Mouse (Mus musculus) midbrain, postnatal 0 days (tissue): ENCODE data around the gene Pgap3. TPM values are rescaled to one million over a fixed set of nuclear protein-coding genes. Genes with fewer than 3 reads are reported as not detected.

ENCODE experiments used
- ATAC-seq: fragments of 200-750 bp; cut with Nextera tagmentation; 2 replicates; pipeline ENCODE4 v1.8.0; 2017; ENCODE audit warnings: moderate number of reproducible peaks, mild to moderate bottlenecking, moderate TSS enrichment, moderate library complexity; ENCODE audit not compliant: low FRiP score
- DNase-seq: peaks from one replicate; pipeline ENCODE4 v3.0.0-alpha.2; 2015; ENCODE audit warnings: low spot score
- H3K27ac ChIP-seq: fragments of 300-500 bp; sonication (generic); 2 replicates; pipeline ENCODE4 v1.5.1; 2014; ENCODE audit warnings: low read depth, mild to moderate bottlenecking, low read length, mixed read lengths
- H3K27me3 ChIP-seq: fragments of 300-500 bp; sonication (generic); 2 replicates; pipeline ENCODE4 v1.6.1; 2014; ENCODE audit warnings: low read length, control low read depth, mixed read lengths; ENCODE audit not compliant: insufficient read depth
- H3K36me3 ChIP-seq: fragments of 300-500 bp; sonication (generic); 2 replicates; pipeline ENCODE4 v1.6.1; 2014; ENCODE audit warnings: low read length, control low read depth, mixed read lengths; ENCODE audit not compliant: insufficient read depth
- H3K4me1 ChIP-seq: fragments of 300-500 bp; sonication (generic); 2 replicates; pipeline ENCODE4 v1.6.1; 2014; ENCODE audit warnings: mild to moderate bottlenecking, control low read depth, antibody characterized with exemption, low read length, mixed read lengths; ENCODE audit not compliant: insufficient read depth
- H3K4me2 ChIP-seq: fragments of 300-500 bp; sonication (generic); 2 replicates; pipeline ENCODE4 v1.6.1; 2014; ENCODE audit warnings: low read depth, mild to moderate bottlenecking, low read length, mixed read lengths; ENCODE audit not compliant: poor library complexity, severe bottlenecking
- H3K4me3 ChIP-seq: fragments of 300-500 bp; sonication (generic); 2 replicates; pipeline ENCODE4 v1.5.1; 2014; ENCODE audit warnings: low read depth, mild to moderate bottlenecking, low read length, moderate library complexity
- H3K9ac ChIP-seq: fragments of 300-500 bp; sonication (generic); replicated peaks from 2 replicates; pipeline ENCODE4 v1.6.1; 2014; ENCODE audit warnings: mild to moderate bottlenecking, low read length, moderate library complexity, mixed read lengths; ENCODE audit not compliant: poor library complexity, severe bottlenecking
- H3K9me3 ChIP-seq: fragments of 300-500 bp; sonication (generic); 2 replicates; pipeline ENCODE4 v1.6.1; 2016; ENCODE audit warnings: low read length, control low read depth
- CTCF ChIP-seq: IDR thresholded peaks from 2 replicates; pipeline ENCODE4 v1.5.1; 2016; ENCODE audit warnings: antibody characterized with exemption, mild to moderate bottlenecking
- WGBS: fragments of 180-500 bp; shearing (Covaris S2); extraction: QIAGEN DNeasy Blood & Tissue Kit; methylation state at CpG from one replicate; pipeline ENCODE4 v1.1.7; 2014; 5-methylcytosine and 5-hydroxymethylcytosine counted together
- polyA plus RNA-seq: library from polyadenylated mRNA; unstranded; fragments of >200 nt; fragmentation: Nextera tagmentation; extraction: Ambion mirVana; gene quantifications from 2 replicates; pipeline ENCODE4 v1.2.1, GENCODE M21; 2015
- total RNA-seq: library from RNA; depleted of rRNA; stranded (reverse); fragments of >200 nt; gene quantifications from 2 replicates; pipeline ENCODE4 v1.2.3, GENCODE M21; 2014

The Pgap3 gene
- total and polyA plus RNA-seq, 2 experiments from 2014 or later = 7.0 to 10.9 TPM

DNA sequence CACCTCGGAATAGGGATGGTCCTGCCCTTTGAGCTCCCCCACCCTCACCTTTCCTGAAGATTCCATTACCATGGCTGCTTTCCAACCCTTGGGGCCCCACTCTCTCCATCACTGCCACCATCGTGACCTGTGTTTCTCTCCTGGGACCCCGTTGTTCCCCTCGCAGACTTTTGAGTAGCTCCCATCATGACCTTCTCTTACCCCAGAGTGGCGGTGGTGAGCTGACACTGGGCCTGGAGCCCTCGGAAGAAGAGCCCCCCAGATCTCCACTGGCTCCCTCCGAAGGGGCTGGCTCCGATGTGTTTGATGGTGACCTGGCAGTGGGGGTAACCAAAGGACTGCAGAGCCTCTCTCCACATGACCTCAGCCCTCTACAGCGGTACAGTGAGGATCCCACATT, 35.4 kb upstream of the Pgap3 start:
- WGBS = 97% methylated on average over 9 of the region's 9 CpGs
- H3K27ac ChIP-seq = no peak overlapping the region
- H3K9me3 ChIP-seq = no peaks in the 10 kb centered on the region
- DNase-seq = no peak
- H3K4me2 ChIP-seq = no peak overlapping the region
- H3K4me1 ChIP-seq = 0 out of 2 replicates have a peak, but pooled peaks cover 4% of the 10 kb centered on the region
- no peaks in the 10 kb centered on the region for H3K27me3 ChIP-seq
- no peak overlapping the region for H3K9ac ChIP-seq
- no peak overlapping the region for H3K4me3 ChIP-seq
- ATAC-seq = no peak
- H3K36me3 ChIP-seq = peaks cover 8% of the 10 kb centered on the region
- TF ChIP-seq CTCF = no peak

GRCm38 (mm10) chr11:98431743-98432502, 31.6 kb upstream of the Pgap3 start:
- H3K27me3 ChIP-seq = no peaks in the 10 kb centered on the region
- H3K4me3 ChIP-seq = no peak overlapping the region
- no peak for TF ChIP-seq CTCF
- no peak for DNase-seq
- H3K4me2 ChIP-seq = no peak overlapping the region
- no peak overlapping the region for H3K9ac ChIP-seq
- peaks cover 8% of the 10 kb centered on the region for H3K36me3 ChIP-seq
- H3K27ac ChIP-seq = no peak overlapping the region
- no peaks in the 10 kb centered on the region for H3K9me3 ChIP-seq
- no peaks in the 10 kb centered on the region for H3K4me1 ChIP-seq
- no peak for ATAC-seq
- WGBS = 84% methylated on average over 9 of the region's 9 CpGs

- H3K36me3 ChIP-seq = no peaks in the 10 kb centered on the region
- H3K9ac ChIP-seq = no peak overlapping the region
- no peaks in the 10 kb centered on the region for H3K27me3 ChIP-seq
- WGBS = 80% methylated on average over 5 of the region's 5 CpGs
- no peak for TF ChIP-seq CTCF
- no peak for DNase-seq
- H3K9me3 ChIP-seq = no peaks in the 10 kb centered on the region
- H3K27ac ChIP-seq = no peak overlapping the region
- H3K4me2 ChIP-seq = no peak overlapping the region
- ATAC-seq = no peak
- no peaks in the 10 kb centered on the region for H3K4me1 ChIP-seq
- H3K4me3 ChIP-seq = no peak overlapping the region
Observed at GRCm38 (mm10) chr11:98428436-98428835, 28.1 kb upstream of the Pgap3 start.

DNA sequence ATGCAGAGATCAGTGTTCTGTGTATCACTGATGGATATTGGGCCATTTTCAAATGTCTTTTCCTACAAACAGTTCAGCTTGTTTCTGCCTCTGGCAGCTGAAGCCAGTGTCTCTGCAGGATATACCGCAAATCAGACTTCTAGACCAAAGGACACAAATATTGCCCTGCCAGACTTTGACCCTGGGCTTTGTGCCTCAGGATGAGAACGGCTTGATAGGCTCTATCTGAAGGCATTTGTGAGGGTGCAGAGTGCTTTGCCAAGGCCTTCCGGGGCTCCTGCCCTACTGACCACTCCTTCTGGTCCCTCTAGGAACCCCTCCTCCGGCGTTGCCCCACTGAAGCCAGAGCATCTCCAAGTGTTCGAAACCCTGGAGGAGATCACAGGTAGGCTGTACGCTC, 26.3 kb upstream of the Pgap3 start:
- H3K4me1 ChIP-seq = no peaks in the 10 kb centered on the region
- H3K4me2 ChIP-seq = no peak overlapping the region
- H3K4me3 ChIP-seq = no peak overlapping the region
- DNase-seq (no peak), ATAC-seq (no peak)
- no peak overlapping the region for H3K9ac ChIP-seq
- H3K36me3 ChIP-seq = no peaks in the 10 kb centered on the region
- 95% methylated on average over 7 of the region's 7 CpGs for WGBS
- no peak for TF ChIP-seq CTCF
- no peak overlapping the region for H3K27ac ChIP-seq
- no peaks in the 10 kb centered on the region for H3K27me3 ChIP-seq
- no peaks in the 10 kb centered on the region for H3K9me3 ChIP-seq

DNA sequence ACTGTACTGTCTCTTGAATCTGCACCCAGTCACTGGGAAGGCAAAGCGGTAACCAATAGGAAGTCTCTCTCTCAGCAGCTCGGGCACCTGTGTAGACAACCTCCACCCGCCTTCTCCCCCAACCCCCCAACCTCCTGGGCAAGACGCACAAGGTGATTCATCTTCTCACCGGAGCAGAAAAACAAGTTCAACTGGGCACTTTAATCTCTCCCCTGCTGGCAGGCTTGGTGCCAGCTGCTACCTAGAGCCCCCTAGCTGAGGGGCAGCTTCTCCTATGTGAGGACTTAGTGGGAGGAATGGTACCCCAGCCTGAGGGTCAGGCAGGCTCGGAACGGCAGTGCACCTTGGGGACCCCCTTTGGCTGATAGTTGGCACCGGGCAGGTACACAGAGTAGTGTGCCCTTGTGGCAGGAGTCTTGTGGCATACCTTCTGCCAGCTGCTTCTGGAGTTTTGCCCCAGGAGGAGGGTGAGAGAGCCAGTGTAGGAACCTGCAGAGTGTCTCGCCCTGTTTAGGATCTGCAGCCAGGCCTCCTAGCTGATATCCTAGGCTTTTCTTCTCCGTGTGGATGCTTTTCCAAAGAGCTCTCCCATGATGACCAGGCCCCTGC, 18.8 kb upstream of the Pgap3 start:
- Histone ChIP-seq H3K4me3 (no peak overlapping the region), H3K9me3 (no peaks in the 10 kb centered on the region), H3K27ac (no peak overlapping the region), H3K27me3 (no peaks in the 10 kb centered on the region), H3K4me2 (no peak overlapping the region), H3K9ac (no peak overlapping the region), H3K36me3 (no peaks in the 10 kb centered on the region), H3K4me1 (no peaks in the 10 kb centered on the region)
- no peak for TF ChIP-seq CTCF
- DNase-seq (no peak), ATAC-seq (no peak)
- 84% methylated on average over 10 of the region's 10 CpGs for WGBS

DNA sequence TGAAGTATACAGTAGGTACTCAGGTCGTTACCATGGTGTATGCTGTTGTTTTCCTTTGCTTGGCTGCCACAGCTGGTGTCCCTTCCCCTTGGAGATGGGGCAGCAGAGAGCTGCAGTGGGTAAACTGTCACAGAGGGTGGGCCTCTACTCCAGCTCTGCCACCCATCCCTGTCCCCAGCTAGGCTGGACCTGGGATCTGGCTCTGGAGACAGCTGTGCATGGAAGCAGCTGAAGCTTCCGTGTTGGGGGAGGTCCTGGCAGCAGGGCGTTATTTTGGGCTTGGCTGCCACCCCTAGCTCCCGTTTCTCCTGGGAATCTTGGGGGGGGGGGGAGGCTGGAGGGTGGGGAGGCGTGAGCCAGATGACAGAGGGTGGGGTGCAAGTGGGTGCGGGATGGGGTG, 18.0 kb upstream of the Pgap3 start:
- Histone ChIP-seq H3K4me3 (no peak overlapping the region), H3K4me2 (no peak overlapping the region), H3K9me3 (no peaks in the 10 kb centered on the region), H3K36me3 (no peaks in the 10 kb centered on the region), H3K27ac (no peak overlapping the region), H3K4me1 (no peaks in the 10 kb centered on the region), H3K9ac (no peak overlapping the region), H3K27me3 (no peaks in the 10 kb centered on the region)
- no peak for TF ChIP-seq CTCF
- no peak for DNase-seq
- no peak for ATAC-seq
- 53% methylated on average over 6 of the region's 6 CpGs for WGBS
